Mouse (Mus musculus) kidney, adult 8-10 months (tissue): ENCODE data around the gene 1700016C15Rik.

Source experiments
- DNase-seq, 2 experiments: peaks; one replicate each; pipeline ENCODE4 v3.0.0; 2022

1700016C15Rik gene

GRCm38 (mm10) chr1:177717057-177717835 is 12.4 kb upstream of the 1700016C15Rik start:
- no peak for DNase-seq

GRCm38 (mm10) chr1:177718340-177719028 is 11.1 kb upstream of the 1700016C15Rik start:
- no peak for DNase-seq

DNA sequence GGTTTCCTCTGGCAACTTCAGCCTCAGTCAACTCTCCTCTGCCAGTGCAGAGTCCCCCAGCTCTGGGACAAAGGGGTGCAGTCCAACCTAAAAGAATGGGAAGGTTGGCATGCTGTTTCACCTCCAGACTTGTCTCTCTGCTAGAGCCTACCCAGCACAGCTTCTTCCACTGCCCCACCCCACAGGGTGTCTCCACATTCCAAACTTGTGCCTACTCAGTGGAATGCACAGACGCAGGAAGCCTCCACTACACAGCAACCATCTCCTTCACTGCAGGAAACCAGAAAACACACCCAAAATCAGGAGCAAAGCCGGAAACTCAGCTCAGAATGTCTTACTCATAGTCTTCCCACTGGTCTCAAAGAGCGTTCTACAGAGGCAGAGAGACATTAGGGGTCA is 10.6 kb upstream of the 1700016C15Rik start:
- no peak for DNase-seq

DNA sequence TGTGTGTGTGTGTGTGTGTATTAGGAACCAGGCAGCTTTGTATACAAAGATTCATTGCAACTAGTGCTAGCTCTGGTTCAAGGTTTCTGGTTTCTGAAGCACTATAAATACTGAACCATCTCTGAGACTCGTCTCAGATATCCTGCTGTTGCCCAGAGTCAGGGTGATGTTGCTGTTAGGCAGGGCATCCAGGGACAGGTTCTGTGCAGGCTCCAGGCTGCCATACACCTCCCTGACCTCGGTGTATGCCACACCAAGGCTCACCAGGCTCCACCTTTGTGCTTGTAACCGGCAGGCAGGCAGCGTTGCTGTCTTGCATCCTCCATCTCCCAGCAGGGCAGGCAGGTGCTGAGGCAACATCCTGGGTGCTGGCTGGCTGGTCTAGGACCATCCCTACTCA is 5.8 kb upstream of the 1700016C15Rik start:
- no peak for DNase-seq

- DNase-seq: no peak
Measured at GRCm38 (mm10) chr1:177726870-177727269, 2.7 kb upstream of the 1700016C15Rik start.

- no peak for DNase-seq
Measured at GRCm38 (mm10) chr1:177727883-177728525, 1.6 kb upstream of the 1700016C15Rik start.

- DNase-seq: no peak
Measured at GRCm38 (mm10) chr1:177731973-177732372, 2.4 kb downstream of the 1700016C15Rik start.

DNA sequence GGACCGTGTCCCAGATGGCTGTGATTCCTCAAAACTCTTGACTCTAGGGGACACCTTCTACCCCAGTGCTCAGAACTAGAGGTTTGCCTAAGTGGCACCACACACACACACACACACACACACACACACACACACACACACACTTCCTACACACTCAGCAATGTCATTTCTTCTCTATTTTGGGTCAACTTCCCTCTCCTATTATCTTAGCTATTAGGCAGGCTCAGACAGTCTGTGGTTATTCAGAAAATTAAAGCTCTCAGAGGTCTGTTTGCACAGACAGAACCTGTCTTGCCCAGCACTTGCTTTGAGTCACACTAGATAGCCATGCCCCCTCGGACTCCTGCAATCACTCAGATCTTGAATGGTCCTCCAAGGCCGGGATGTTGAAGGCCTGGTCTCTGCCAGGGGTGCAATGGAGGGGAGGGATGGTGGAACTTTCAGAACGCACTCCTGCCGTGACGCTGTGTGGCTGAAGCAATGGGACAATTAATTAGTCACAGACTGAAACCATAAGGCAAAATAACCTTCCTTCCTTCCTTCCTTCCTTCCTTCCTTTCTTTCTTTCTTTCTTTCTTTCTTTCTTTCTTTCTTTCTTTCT is 8.0 kb downstream of the 1700016C15Rik start:
- DNase-seq: no peak

DNA sequence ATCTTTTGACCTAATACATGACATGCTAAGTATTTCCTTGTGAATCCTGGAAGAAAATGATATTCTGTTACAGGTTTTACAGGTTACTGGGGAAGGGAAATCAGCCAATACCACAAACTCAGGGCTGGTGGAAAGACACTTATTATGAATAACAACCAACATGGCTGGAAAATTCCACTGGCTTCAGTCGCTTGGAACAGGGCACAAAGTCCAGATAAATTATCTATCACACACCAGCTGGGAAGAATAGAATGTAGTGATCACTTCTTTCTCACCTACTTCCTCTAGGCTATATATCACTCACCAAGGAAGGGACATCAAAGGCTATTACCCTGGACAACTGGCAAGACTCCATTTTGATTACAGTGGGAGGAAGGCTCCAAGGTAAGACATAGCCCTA is 11.1 kb downstream of the 1700016C15Rik start:
- peak; percentile 59 to 67 for DNase-seq

GRCm38 (mm10) chr1:177742119-177742518 is 12.5 kb downstream of the 1700016C15Rik start:
- peak in 1 of 2 experiments; percentile 15 for DNase-seq

GRCm38 (mm10) chr1:177744521-177745325 is 15.1 kb downstream of the 1700016C15Rik start:
- peak; percentile 40 to 47 for DNase-seq

- DNase-seq: no peak
Measured at GRCm38 (mm10) chr1:177747869-177748540, 18.4 kb downstream of the 1700016C15Rik start.

DNA sequence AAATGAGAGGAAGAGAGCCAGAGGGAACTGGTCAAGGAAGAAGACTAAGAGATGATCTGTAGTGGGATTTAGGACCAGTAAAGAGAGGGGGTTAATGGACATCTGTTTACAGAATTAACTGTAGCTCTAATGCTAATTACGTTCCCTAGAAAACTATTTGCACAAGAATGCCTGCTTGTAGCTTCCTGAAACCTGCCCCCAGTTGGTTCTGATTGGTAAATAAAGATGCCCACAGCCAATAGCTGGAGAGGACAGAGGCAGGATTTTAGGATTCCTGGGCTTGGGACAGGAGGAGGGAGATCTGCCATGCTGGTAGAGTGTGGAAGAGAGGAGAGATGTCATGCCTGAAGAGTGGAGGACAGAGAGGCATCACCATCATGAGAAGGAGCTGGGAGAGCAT is 23.9 kb downstream of the 1700016C15Rik start:
- DNase-seq: no peak

DNA sequence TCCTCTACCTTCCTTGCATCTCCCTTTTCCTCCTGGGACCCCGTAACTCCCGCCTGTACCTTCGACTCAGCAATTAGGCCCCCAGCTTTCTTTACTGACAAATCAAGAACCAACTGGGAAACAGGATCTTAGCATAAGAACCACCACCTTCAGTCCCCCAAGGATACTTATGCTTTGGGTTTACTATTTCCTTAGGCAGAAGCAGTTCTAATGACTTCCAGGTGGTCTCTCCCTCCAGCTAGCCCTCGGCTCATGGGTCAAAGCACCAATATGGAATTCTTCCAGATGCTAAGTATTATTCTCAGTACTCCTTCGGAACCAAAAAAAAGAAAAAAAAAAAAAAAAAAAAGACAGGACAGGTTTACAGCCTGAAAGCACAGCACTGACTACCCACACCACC is 27.6 kb downstream of the 1700016C15Rik start:
- no peak for DNase-seq

DNA sequence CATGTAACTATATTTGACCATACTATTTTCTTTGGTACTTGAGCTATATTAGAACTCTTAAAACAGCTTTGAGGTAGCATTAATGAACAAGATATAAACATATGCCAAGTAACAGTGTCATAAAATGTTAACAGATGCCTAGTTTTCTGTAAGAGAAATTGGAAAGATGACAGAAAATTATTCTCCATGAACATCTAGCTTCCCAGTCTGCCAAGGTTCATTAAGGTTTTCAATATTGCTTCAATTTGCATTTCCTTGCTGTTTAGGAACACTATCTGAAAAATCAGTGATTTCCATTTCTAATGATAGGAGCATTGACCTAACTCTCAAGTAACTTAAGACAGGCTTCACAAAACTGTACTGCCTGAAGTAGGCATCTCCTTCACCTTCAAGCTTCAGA is 39.3 kb downstream of the 1700016C15Rik start:
- no peak for DNase-seq

GRCm38 (mm10) chr1:177777397-177777796 is 47.8 kb downstream of the 1700016C15Rik start:
- DNase-seq: no peak

- DNase-seq: no peak
Measured at GRCm38 (mm10) chr1:177792835-177793234, 63.2 kb downstream of the 1700016C15Rik start.

DNA sequence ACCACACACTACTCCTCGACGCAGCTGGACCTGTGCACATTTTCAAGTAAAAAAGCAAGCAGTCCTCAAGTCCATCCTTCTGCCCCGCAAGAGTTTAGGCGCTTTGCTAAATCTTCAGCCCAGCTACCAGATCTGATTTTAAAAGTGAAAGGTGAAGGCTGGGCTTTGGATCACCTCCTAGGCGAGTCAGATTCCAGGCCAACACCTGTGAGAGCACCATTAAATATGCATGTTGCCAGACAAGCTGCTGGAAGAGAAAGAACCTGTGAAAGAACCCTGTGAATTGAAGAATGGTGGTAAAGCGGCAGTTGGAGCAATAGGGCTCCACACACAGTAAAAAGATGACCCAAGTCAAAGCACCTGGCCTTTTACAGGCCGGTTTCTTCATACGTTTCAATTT is 65.3 kb downstream of the 1700016C15Rik start:
- DNase-seq: peak; percentile 15 to 22

DNA sequence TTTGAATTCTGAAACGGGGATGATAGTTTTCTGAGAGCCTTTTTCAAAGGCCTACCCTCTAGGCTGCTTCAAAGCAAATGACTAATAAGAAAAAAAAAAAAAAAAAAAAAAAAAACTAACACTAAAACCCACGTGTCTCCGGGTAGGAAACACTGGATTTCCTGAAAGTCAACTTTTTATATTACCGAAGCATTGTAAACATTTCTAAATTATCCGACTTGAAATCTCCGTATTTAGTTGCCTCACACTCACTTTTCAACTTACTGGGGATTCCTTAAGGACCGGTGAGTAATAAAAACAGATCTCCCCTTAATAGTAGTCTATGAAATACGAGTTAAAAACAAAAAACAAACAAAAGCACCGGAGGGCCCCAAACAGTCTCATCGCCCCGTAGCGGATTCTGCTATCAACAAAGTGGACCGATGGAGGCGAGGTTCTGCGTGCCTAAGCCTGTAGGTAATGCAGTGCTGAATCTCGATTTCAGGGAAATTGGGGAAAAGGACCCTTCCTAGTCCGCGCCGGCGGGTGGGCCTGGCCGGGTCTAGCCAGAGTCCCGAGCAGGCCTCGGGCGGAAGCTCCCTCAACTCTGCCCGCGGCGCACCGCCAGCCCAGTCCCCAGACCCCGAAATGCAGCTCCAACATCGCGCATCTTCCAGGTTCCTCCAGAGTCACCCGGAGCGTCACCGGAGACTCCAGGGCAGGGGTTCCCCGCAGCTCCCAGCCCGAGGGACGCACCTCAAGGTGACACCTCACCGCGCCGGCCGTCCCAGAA is 66.0 kb downstream of the 1700016C15Rik start:
- DNase-seq: no peak

DNA sequence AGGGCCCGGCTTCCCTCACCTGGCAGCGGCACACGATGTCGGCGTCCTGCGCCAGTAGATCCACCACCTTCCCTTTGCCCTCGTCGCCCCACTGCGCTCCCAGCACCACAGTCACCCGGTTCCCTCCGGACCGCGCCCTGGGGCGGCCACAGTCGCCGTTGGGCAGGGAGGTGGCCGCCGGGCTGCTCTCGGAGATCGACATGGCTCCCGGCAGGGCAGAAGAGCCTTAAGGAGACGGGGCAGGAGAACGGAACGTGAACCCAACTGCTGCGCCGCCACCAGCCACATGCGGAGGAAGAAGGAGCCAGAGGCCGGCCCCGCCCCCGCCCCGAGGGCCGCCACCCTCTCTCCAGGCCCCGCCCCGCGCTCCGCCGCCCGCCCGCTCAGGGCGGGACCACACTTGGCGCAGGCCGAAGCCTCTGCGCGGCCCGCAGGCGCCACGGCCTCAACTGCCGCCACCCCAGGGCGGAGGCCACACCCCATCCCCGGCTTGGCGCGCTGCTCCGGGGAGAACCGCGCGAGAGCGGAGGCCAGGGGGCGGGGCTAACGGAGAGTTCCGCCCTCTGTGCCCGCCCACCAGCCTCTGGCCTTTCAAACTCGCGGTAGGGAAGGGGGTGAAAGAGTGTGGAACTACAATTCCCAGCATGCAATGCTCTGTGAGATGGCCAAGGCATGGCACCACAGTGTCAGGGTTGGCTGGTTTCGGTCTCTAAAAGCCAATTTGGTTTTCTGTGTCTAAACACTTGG is 66.8 kb downstream of the 1700016C15Rik start, which contains the start of gene Adss:
Gene Adss (minus strand): TSS at position 319 of the 747 bp plus-strand sequence.
- peak; percentile 99 for DNase-seq
